Mouse (Mus musculus) forebrain, postnatal 0 days (tissue): Measurements from ENCODE around the gene Fbxo11. TPM values are rescaled to one million over a fixed set of nuclear protein-coding genes. Genes with fewer than 3 reads are reported as not detected.
A peak's percentile ranks its signal among the peaks of the same experiment; 100 is the strongest.
"Not testable (repeated sequence)": the region's sequence is repeated elsewhere in the genome, so short reads cannot be mapped to it uniquely, and the experiment has no call there.

Experiments
- ATAC-seq: fragments of 200-750 bp; cut with Nextera tagmentation; 2 replicates; pipeline ENCODE4 v1.8.0; 2017; ENCODE audit warnings: mild to moderate bottlenecking, moderate library complexity
- DNase-seq: peaks from one replicate; pipeline ENCODE4 v3.0.0-alpha.2; 2015
- H3K27ac ChIP-seq: fragments of 300-500 bp; sonication (generic); 2 replicates; pipeline ENCODE4 v1.5.1; 2014; ENCODE audit warnings: low read depth, mild to moderate bottlenecking, antibody characterized with exemption, low read length, moderate library complexity, mixed read lengths
- H3K27me3 ChIP-seq: fragments of 300-500 bp; sonication (generic); 2 replicates; pipeline ENCODE4 v1.6.1; 2014; ENCODE audit warnings: mild to moderate bottlenecking, low read length, mixed read lengths; ENCODE audit not compliant: insufficient read depth
- H3K36me3 ChIP-seq: fragments of 300-500 bp; sonication (generic); 2 replicates; pipeline ENCODE4 v1.6.1; 2014; ENCODE audit warnings: mild to moderate bottlenecking, moderate library complexity; ENCODE audit not compliant: insufficient read depth
- H3K4me1 ChIP-seq: fragments of 300-500 bp; sonication (generic); 2 replicates; pipeline ENCODE4 v1.6.1; 2014; ENCODE audit warnings: antibody characterized with exemption; ENCODE audit not compliant: insufficient read depth
- H3K4me2 ChIP-seq: fragments of 300-500 bp; sonication (generic); 2 replicates; pipeline ENCODE4 v1.6.1; 2014; ENCODE audit warnings: low read depth, mild to moderate bottlenecking, moderate library complexity
- H3K4me3 ChIP-seq: fragments of 300-500 bp; sonication (generic); 2 replicates; pipeline ENCODE4 v1.5.1; 2014; ENCODE audit warnings: low read depth, low read length, mixed read lengths
- H3K9ac ChIP-seq: fragments of 300-500 bp; sonication (generic); 2 replicates; pipeline ENCODE4 v1.6.1; 2014; ENCODE audit warnings: mild to moderate bottlenecking
- H3K9me3 ChIP-seq: fragments of 300-500 bp; sonication (generic); 2 replicates; pipeline ENCODE4 v1.6.1; 2016; ENCODE audit warnings: low read length
- CTCF ChIP-seq: sonication (generic); IDR thresholded peaks from 2 replicates; pipeline ENCODE4 v1.5.1; 2016; ENCODE audit warnings: antibody characterized with exemption, control low read depth, low read depth
- WGBS: fragments of 180-500 bp; shearing (Covaris S2); extraction: QIAGEN DNeasy Blood & Tissue Kit; methylation state at CpG from one replicate; pipeline ENCODE4 v1.1.7; 2014; 5-methylcytosine and 5-hydroxymethylcytosine counted together
- polyA plus RNA-seq: library from polyadenylated mRNA; unstranded; fragments of >200 nt; fragmentation: Nextera tagmentation; extraction: Ambion mirVana; gene quantifications from 2 replicates; pipeline ENCODE4 v1.2.1, GENCODE M21; 2015
- total RNA-seq: library from RNA; depleted of rRNA; stranded (reverse); fragments of >200 nt; gene quantifications from 2 replicates; pipeline ENCODE4 v1.2.3, GENCODE M21; 2014

Fbxo11 gene
- total and polyA plus RNA-seq, 2 experiments from 2014 or later, result 24.9 to 72.8 TPM

DNA sequence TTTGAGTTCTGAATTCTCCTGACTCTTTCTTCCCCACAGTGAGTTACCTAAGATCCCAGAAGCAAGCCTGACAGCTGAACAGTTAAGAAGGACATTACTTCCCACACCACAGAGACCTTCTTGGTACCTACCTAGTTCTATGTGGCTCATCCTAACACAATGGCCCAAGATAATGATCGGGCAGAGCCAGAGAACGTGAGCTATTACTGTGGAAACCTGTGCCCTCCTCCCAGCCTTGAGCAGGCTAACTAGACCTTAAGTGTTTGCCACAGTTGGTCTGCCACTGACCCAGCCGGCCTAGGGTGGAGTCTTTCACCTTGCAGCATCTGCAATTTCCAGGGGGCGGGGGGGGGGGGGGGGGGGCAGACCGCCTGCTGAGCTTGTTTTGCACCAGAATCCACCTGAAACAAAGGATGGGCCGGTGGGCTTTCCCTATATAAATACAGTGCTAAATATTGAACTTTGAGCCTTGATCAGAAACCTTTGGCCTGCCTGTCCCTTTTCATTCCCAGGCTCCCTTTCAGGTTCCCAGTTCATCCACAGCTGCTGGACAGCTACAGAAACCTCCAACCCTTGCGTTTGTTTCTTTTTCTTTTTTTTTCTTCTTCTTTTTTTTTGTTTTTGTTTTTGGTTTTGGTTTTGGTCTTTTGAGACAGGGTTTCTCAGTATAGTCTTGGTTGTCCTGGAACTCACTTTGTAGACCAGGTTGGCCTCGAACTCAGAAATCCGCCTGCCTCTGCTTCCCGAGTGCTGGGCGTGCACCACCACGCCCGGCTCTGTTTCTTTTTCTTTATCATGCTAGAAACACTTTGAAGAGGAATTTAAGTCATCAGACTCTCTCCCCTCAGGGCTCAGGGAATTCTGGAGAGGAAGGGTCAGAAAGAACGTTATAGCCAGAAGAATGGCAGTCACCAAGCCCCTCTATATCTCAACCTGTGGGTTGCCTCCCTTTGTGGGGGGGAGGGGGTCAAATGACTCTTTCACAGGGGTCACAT lies 101.7 kb downstream of the Fbxo11 start:
- WGBS, result 91% methylated on average over 13 of the region's 14 CpGs

DNA sequence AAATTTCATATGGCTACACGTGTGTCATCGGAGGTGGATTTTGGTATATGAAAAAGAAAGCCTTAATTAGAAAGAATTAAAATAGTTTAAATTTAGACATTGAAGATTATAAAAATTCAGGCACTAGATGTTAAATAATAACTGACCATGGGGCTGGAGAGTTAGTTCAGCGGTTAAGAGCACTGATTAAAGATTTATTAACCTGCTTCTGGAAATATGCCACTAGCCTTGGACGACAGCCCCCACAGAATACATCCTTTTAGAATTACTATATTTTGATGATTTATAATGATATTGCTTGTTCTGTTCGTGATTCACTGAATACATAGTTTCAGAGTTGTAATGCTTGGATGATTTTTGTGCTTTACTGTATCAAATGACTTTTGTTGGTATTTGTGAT lies 105.2 kb downstream of the Fbxo11 start:
- WGBS, result 93% methylated on average over 5 of the region's 5 CpGs
- H3K9me3 ChIP-seq, DNase-seq, H3K27me3 ChIP-seq, H3K4me1 ChIP-seq, H3K27ac ChIP-seq, H3K4me3 ChIP-seq, H3K36me3 ChIP-seq, H3K9ac ChIP-seq, ATAC-seq, H3K4me2 ChIP-seq: not testable (repeated sequence)

More for the DNA sequence above, 101.7 kb downstream of the Fbxo11 start:
- H3K27me3 ChIP-seq, result no peaks in the 10 kb centered on the region
- H3K36me3 ChIP-seq, result no peaks in the 10 kb centered on the region
- no peak for ATAC-seq
- no peak for TF ChIP-seq CTCF
- H3K4me2 ChIP-seq, result no peak overlapping the region
- DNase-seq, result no peak
- H3K27ac ChIP-seq, result no peak overlapping the region
- H3K9me3 ChIP-seq, result no peaks in the 10 kb centered on the region
- H3K4me3 ChIP-seq, result no peak overlapping the region
- H3K4me1 ChIP-seq, result no peaks in the 10 kb centered on the region
- no peak overlapping the region for H3K9ac ChIP-seq

DNA sequence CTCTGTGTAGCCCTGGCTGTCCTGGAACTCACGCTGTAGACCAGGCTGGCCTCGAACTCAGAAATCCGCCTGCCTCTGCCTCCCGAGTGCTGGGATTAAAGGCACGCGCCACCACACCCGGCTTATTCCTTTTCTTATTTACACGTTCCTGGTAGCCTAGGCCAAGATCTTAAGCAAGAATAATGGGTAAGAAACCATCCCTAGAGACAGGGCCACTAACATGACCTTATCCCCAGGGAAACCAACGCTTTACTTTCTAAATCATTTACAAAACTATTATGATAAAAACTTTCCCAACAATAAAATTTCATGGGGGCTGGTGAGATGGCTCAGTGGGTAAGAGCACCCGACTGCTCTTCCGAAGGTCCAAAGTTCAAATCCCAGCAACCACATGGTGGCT lies 105.7 kb downstream of the Fbxo11 start:
- WGBS, result 94% methylated on average over 11 of the region's 11 CpGs
- H3K4me2 ChIP-seq, result not testable (repeated sequence)

DNA sequence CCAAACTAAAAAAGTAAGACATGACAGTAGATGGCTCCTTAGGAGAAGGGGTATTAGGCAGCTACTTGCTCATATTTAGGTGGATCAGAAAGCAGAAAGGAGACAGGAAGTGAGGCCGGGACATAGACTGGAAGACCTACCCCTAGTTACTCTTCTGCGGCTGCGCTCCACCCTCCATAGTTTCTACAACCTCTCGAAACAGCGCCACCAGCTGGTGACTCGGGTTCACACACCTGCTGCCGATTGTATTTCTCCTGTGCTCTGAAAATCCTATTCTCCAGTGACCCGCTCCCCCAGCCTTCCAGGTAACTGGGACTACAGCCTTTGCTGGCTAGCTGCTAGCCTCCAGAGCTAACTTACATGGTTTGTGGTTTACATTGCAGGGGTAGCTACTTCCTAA lies 106.8 kb downstream of the Fbxo11 start:
- ATAC-seq, result no peak
- WGBS, result 67% methylated on average over 8 of the region's 8 CpGs
- H3K4me2 ChIP-seq, result no peak overlapping the region
- H3K27ac ChIP-seq, result no peak overlapping the region
- no peak for DNase-seq
- H3K9ac ChIP-seq, result no peak overlapping the region
- H3K4me3 ChIP-seq, result no peak overlapping the region
- TF ChIP-seq CTCF, result peak; percentile 19; the same call in 1 of the 2 replicates
- H3K4me1 ChIP-seq, result no peaks in the 10 kb centered on the region
- no peaks in the 10 kb centered on the region for H3K27me3 ChIP-seq
- no peaks in the 10 kb centered on the region for H3K9me3 ChIP-seq
- H3K36me3 ChIP-seq, result no peaks in the 10 kb centered on the region

More for the DNA sequence above, 105.7 kb downstream of the Fbxo11 start:
- H3K4me1 ChIP-seq, H3K4me3 ChIP-seq, H3K9me3 ChIP-seq, H3K27me3 ChIP-seq, DNase-seq, H3K36me3 ChIP-seq, ATAC-seq, H3K27ac ChIP-seq, H3K9ac ChIP-seq: not testable (repeated sequence)

DNA sequence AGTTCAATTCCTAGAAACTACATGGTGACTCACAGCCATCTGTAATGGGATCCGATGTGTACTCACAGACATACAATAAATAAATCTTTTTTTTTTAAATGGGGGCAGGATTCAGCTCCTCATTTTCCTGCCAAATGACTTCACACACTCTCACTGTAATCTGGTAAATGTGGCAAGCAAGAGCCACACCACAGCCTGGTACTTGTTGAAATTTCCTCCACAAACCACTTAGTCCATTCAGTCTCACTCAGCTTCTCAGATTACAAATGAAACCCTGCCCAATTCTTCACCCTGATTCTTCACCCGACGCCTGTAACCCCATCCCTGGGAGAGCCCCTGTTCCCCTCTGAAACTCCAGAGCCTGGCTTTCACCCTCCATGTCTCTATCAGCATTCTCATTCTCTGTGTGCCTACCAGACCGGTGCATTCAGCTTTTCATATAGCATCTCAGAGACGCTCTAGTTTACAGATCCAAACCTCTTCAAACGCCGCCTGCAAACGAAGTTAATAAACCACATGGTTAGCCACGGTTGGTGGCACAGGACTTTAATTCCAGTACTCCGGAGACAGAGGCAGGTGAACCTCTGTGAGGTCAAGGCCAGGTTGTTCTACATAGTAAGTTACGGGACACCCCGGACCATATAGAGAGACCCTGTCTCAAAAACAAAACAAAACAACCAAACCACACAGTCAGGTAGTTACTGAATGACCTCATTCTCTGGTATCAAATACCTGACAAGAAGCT lies 107.8 kb downstream of the Fbxo11 start:
- Histone ChIP-seq H3K27ac (no peak overlapping the region), H3K9me3 (no peaks in the 10 kb centered on the region), H3K9ac (no peak overlapping the region), H3K4me2 (no peak overlapping the region), H3K4me1 (no peaks in the 10 kb centered on the region), H3K36me3 (no peaks in the 10 kb centered on the region), H3K4me3 (no peak overlapping the region), H3K27me3 (no peaks in the 10 kb centered on the region)
- 71% methylated on average over 12 of the region's 12 CpGs for WGBS
- no peak for ATAC-seq
- DNase-seq, result no peak
- TF ChIP-seq CTCF, result no peak

DNA sequence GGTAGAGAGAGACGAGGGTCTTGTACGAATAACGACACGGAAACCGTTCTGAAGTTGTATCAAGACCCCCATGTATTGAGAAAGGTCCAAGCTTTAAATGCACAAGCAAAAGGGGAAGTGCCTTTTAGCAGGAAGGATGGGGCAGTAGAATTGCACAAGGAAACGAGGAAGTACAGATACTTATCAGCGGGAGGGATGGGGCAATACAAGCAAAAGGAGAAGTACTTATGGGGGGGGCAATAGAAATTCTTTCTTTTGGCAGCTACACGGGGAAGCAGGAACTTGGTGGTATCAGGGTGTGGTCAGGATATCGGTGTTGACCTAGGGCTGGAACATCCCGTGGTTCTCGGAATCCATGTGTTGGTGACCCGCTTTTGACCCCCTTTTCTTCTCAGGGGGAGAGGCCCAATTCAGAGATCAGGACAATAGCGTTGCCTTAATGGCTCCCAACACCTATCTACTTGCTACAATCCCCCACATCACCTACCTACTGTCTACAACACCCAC lies 110.4 kb downstream of the Fbxo11 start:
- not testable (repeated sequence) for H3K4me1 ChIP-seq, H3K9ac ChIP-seq, H3K9me3 ChIP-seq, H3K27me3 ChIP-seq, H3K4me3 ChIP-seq, H3K36me3 ChIP-seq, H3K27ac ChIP-seq, ATAC-seq, H3K4me2 ChIP-seq, DNase-seq
- WGBS, result 94% methylated on average over 13 of the region's 13 CpGs
